Mouse (Mus musculus): Measurements from ENCODE around the gene Pdcd7.

GRCm38 (mm10) chr9:65306672-65307071, 39.2 kb upstream of the Pdcd7 start:
- TF ChIP-seq CTCF (IDR thresholded peaks at IDR 0.05; ENCODE audit: low read depth, low read length) (no peak), POLR2A (IDR thresholded peaks at IDR 0.05; ENCODE audit: insufficient read depth, low read length) (no peak)

Measured in ES-Bruce4 (cell line).